Mouse (Mus musculus): ENCODE measurements around the gene Snapc2. TPM values are rescaled to one million over a fixed set of nuclear protein-coding genes. Genes with fewer than 3 reads are reported as not detected.
A peak's percentile ranks its signal among the peaks of the same experiment; 100 is the strongest.
"Not testable (repeated sequence)": the region's sequence is repeated elsewhere in the genome, so short reads cannot be mapped to it uniquely, and the experiment has no call there.

Gene Snapc2
- total RNA-seq, 2 experiments from 2014 or later = 23.4 to 25.9 TPM

GRCm38 (mm10) chr8:4230612-4231351 lies 22.1 kb upstream of the Snapc2 start:
- no peak for DNase-seq (ENCODE audit: low spot score in 2 of 2)

- peak in 1 of 2 experiments; percentile 58 for DNase-seq (ENCODE audit: low spot score in 2 of 2)
Observed at GRCm38 (mm10) chr8:4237814-4238433, 15.0 kb upstream of the Snapc2 start.

GRCm38 (mm10) chr8:4238434-4239192 lies 14.3 kb upstream of the Snapc2 start, which contains the start of the genes Map2k7 and Gm49320:
Map2k7 (plus strand) TSS chr8:4238740.
Gm49320 (plus strand) TSS chr8:4238865.
- DNase-seq (ENCODE audit: low spot score in 2 of 2) = peak; percentile 99 to 100

DNA sequence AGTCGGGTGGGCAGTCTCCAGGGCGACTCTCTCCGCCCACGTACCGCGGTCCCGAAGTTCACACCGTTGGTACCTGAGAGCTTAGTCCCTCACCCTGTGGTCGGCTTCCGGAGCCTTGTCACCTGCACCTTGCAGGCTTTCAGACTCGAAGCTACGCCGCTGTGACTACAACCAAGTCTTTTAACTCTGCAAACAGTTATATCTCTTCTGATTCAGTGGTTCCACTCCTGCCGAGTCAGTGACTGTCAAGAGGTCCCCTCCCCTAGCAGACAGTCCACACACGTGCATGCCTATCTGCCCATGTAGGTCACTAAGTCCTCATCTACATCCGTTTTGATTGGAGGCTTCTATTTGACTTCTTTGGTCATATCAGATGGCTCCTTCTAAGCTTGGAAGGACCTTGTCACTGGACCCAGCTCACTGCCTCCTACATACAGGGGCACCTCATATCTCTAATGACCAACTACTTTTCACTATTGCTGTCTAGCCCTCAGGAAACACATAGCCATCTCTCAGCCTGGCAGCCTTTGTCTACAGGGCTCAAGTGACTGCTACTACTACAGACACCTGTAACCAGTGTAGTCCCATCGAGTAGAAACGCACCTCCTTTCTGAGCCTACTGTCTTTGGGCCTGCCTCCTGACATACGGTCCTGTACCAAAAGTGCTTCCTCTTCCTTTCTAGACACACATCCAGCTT lies 13.5 kb upstream of the Snapc2 start:
- DNase-seq (ENCODE audit: low spot score in 2 of 2) = no peak

DNA sequence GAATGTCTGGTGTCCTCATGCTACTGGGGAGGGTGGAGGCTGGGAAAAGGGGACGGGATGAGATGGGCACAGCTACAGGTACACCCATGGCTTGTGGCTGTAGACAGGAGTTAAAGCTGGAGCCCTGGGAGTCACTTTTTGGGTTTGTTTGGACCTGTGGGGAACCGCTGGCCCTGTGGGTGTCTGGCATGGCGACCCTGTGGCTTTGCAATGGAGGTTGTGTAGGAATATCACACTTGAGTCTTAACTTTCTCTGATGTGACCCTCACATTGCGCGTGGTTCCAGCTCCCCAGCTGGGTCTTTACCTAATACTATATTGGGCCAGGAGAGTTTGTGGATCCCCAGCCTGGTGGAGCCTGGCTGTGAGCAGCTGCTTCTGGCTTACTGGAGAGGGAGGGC lies 7.8 kb upstream of the Snapc2 start:
- no peak for DNase-seq (ENCODE audit: low spot score in 2 of 2)

GRCm38 (mm10) chr8:4245737-4246136 lies 7.1 kb upstream of the Snapc2 start:
- DNase-seq (ENCODE audit: low spot score in 2 of 2) = no peak

DNA sequence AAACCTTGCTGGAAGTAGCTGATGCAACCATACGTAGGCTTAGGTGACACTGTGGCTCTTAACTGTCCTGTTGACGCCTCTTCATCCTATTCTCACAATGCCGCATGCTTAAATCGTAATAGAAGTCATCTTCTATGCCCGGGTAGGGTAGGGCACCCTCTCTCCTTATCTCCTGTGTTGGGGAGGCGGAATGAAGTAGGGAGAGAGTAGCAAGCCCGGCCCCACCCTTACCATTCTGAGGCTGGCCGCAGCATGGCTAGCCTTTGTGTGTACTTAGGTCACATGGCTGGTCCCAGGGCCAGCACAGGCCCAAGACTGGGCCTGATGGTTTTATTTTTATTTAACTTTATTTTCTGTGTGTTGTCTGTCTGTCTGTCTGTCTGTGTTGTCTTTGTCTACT lies 5.6 kb upstream of the Snapc2 start:
- DNase-seq (ENCODE audit: low spot score in 2 of 2) = no peak

DNA sequence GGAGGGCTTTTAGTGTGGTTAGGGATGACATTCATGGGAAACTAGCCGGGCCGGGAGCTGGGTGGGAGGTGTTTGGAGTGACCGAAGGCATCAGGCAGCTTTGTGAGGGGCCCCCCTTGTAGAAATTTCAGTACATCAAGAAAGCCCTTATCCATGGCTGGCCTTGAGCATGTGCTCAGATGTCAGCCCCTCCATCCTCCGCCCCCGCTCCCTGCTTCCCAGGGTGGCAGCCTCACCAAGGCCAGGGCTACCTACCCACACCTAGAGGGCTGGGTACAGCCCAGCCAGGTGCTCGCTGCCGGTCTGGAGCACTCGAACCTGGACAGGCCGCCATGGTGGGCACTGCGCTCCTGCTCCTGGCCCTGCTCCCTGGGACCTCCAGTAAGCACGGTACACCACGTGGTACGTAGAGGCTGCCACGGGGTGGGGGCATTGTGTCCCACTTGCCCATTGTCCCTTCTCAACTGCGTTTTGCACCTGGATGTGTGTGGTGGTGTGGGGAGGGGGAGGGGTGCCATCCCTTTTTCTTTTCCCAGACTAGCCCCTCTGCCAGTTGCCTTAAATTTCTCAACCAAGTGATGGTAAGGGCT lies 4.8 kb upstream of the Snapc2 start, which contains the start of gene Tgfbr3l:
Gene Tgfbr3l (plus strand): TSS at position 264 of the 590 bp plus-strand sequence.
- peak in 1 of 2 experiments; percentile 37 for DNase-seq (ENCODE audit: low spot score in 2 of 2)

DNA sequence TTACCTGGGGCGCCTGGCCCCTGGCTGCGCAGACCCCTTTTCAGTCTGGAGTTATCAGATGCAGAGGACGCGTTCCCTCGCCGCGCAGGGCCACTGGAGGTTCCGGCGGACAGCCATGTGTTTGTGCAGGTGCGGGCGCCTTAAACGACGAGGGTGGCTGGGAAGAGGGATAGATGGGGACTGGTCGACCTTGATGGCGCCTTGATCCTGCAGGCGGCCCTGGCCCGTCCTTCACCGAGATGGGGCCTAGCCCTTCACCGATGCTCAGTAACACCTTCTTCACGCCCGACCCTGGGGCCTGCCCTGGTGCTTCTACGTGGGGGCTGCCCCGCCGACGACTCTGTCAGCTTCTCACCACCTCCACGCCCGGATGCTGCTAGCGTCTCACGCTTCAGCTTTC lies 3.7 kb upstream of the Snapc2 start:
- DNase-seq (ENCODE audit: low spot score in 2 of 2) = peak in 1 of 2 experiments; percentile 33

- peak; percentile 86 to 87 for DNase-seq (ENCODE audit: low spot score in 2 of 2)
Observed at GRCm38 (mm10) chr8:4250306-4250970, 2.4 kb upstream of the Snapc2 start.

- no peak for DNase-seq (ENCODE audit: low spot score in 2 of 2)
Observed at GRCm38 (mm10) chr8:4252116-4252760, 642 bp upstream of the Snapc2 start.

DNA sequence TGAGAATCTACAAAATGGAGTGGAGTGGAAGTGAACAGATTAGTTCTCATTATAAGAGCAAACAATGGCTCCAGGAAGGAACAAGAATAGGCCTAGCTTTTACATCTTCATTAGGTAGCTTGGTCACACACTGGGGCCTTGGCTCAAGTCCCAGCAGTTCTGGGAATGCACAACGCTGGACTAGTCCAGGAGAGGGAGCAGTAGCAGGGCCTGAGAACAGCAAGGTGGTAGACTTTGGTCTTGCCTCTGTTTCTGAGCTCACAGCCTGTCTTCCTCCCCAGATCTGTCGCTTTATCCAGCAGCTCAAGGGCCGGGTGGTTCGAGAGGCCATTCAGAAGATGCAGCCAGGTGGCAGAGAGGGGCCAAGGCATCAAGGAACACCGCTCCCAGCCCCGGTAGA lies 1.1 kb downstream of the Snapc2 start:
- no peak for DNase-seq (ENCODE audit: low spot score in 2 of 2)

GRCm38 (mm10) chr8:4255471-4255870 lies 2.6 kb downstream of the Snapc2 start:
- not testable (repeated sequence) for DNase-seq (ENCODE audit: low spot score in 2 of 2)

- DNase-seq (ENCODE audit: low spot score in 2 of 2) = no peak
Observed at GRCm38 (mm10) chr8:4256911-4257310, 4.0 kb downstream of the Snapc2 start.

- DNase-seq (ENCODE audit: low spot score in 2 of 2) = no peak
Observed at GRCm38 (mm10) chr8:4257350-4257749, 4.5 kb downstream of the Snapc2 start.

- peak; percentile 67 to 73 for DNase-seq (ENCODE audit: low spot score in 2 of 2)
Observed at GRCm38 (mm10) chr8:4258233-4258632, 5.4 kb downstream of the Snapc2 start.

- DNase-seq (ENCODE audit: low spot score in 2 of 2) = no peak
Observed at GRCm38 (mm10) chr8:4258678-4259077, 5.8 kb downstream of the Snapc2 start.

GRCm38 (mm10) chr8:4259125-4259804 lies 6.4 kb downstream of the Snapc2 start, which contains the start of gene Ctxn1:
Ctxn1 (minus strand) TSS chr8:4259274.
- peak; percentile 98 for DNase-seq (ENCODE audit: low spot score in 2 of 2)

DNA sequence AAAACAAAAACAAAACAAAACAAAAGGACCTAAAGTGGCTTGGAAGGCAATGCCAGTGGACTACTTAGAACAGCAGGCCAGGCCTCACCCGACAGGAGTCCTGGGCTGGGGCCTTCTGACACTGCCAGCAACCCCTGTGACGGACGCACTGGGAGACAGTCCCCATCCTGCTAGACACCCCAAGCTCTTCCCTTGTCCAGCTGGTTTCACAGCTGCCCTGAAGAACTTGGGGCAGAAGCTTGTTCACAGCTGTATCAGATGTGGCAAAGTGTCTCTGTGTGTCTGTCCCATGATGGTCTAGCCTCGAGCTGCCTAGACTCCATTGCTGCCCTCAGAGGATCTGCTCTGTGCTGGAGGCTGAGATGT lies 6.9 kb downstream of the Snapc2 start:
- no peak for DNase-seq (ENCODE audit: low spot score in 2 of 2)

Measured in adrenal gland, adult 18-20 months (tissue).